Mouse (Mus musculus) liver, adult 2 months (tissue): ENCODE results near the gene Trappc6a.

Experiments used
- CTCF ChIP-seq: fragments of 200-500 bp; IDR thresholded peaks from 2 replicates; pipeline ENCODE4 v1.5.1; 2011; ENCODE audit warnings: low read depth, low read length, control low read depth
- POLR2A ChIP-seq: fragments of 200-500 bp; IDR thresholded peaks from 2 replicates; pipeline ENCODE4 v1.6.1; 2011; ENCODE audit warnings: low read length, control low read depth; ENCODE audit not compliant: insufficient read depth; ENCODE audit errors: extremely low read depth

DNA sequence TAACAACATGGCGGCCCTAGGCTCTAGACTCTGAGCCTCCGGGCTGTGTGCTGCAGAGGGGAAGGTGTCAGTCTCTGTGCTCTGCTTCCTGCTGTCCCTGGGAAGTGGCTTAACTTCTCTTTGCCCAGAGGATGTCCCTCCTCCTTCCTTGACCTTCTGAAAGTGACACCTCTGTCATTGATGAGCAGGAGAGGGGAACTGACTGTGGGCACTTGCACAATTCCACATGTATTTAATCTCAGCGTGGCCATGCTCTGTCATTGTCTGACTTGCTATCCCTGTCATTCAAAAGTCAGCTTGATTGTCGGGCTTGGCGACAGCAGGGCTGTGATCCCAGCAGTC lies 12.0 kb upstream of the Trappc6a start:
- TF ChIP-seq POLR2A = no peak
- TF ChIP-seq CTCF = no peak
